Mouse (Mus musculus) frontal cortex, postnatal 25 days (tissue): ENCODE results near the gene Zbtb11.
"Not testable (repeated sequence)": the region's sequence is repeated elsewhere in the genome, so short reads cannot be mapped to it uniquely, and the experiment has no call there.

Experiments
- DNase-seq, 2 experiments: peaks; one replicate each; pipeline ENCODE4 v3.0.0; 2022; ENCODE audit warnings: low spot score in 2 of 2

Zbtb11 gene

GRCm38 (mm10) chr16:56038090-56038489 is 64.4 kb downstream of the Zbtb11 start:
- no peak for DNase-seq

- not testable (repeated sequence) for DNase-seq
Observed at GRCm38 (mm10) chr16:56048038-56048437, 74.4 kb downstream of the Zbtb11 start, which contains the start of gene Senp7. Senp7 (plus strand) TSS chr16:56048338.

DNA sequence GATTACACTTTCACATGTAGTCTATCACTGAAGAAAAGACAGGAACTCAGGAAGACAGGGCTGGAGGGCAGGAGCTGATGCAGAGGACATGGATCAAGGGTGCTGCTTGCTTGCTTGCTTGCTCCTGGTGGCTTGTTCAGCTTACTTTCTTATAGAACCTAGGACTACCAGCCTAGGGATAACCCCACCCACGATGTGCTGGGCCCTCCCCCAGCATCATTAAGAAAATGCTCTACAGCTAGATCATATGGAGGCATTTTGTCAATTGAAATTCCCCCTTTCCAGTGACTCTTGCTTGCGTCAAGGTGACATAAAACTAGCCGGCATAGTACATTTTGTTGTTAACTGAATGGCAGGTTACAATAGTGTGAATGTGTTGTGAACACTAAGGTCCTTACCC is 82.2 kb downstream of the Zbtb11 start:
- no peak for DNase-seq

DNA sequence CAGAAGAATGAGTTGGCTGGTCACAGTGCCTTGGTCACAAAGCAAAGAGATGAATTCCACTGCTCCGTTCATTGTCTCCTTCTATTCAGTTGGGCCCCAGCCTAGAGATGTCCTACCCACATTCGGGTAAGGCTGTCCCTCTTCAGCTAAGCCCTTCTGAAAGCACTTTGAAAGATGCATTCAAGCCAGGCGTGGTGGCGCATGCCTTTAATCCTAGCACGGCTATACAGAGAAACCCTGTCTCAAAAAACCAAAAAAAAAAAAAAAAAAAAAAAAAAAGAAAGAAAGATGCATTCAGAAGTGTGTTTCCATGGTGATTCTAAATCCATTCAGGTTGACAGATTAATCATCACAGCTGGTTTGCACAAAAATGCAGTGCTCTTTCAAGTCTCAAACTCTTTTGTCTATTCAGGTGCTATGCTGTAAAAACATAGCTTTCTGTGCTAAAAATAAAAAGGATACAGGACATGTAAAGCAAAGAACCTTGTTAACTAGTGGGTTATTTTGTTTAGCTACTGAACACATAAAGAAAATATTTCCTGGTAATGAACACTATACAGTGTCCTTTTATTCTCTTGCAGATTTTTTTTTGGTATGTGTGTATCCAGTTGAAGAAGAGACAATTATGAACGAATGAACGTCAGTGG is 83.4 kb downstream of the Zbtb11 start:
- DNase-seq, result no peak

- DNase-seq, result no peak
Observed at GRCm38 (mm10) chr16:56058151-56058550, 84.5 kb downstream of the Zbtb11 start.
